Mouse (Mus musculus) liver, embryonic 13.5 days (tissue): ENCODE data around the gene Kctd5. TPM values are rescaled to one million over a fixed set of nuclear protein-coding genes. Genes with fewer than 3 reads are reported as not detected.

Experiments
- ATAC-seq: fragments of 200-750 bp; cut with Nextera tagmentation; 2 replicates; pipeline ENCODE4 v1.8.0; 2017; ENCODE audit warnings: low read depth, mild to moderate bottlenecking, moderate number of reproducible peaks, moderate library complexity
- DNase-seq: peaks from one replicate; pipeline ENCODE4 v3.0.0; 2022
- H3K27ac ChIP-seq: fragments of 300-500 bp; sonication (generic); 2 replicates; pipeline ENCODE4 v1.5.1; 2015; ENCODE audit warnings: moderate library complexity, mild to moderate bottlenecking, inconsistent platforms
- H3K27me3 ChIP-seq: fragments of 300-500 bp; sonication (generic); 2 replicates; pipeline ENCODE4 v1.6.1; 2015; ENCODE audit warnings: mild to moderate bottlenecking, inconsistent platforms
- H3K36me3 ChIP-seq: fragments of 300-500 bp; sonication (generic); 2 replicates; pipeline ENCODE4 v1.6.1; 2015; ENCODE audit warnings: mild to moderate bottlenecking, inconsistent platforms
- H3K4me1 ChIP-seq: fragments of 300-500 bp; sonication (generic); replicated peaks from 2 replicates; pipeline ENCODE4 v1.6.1; 2015; ENCODE audit warnings: inconsistent platforms
- H3K4me2 ChIP-seq: fragments of 300-500 bp; sonication (generic); 2 replicates; pipeline ENCODE4 v1.6.1; 2015; ENCODE audit warnings: inconsistent platforms, mild to moderate bottlenecking, moderate library complexity
- H3K4me3 ChIP-seq: fragments of 300-500 bp; sonication (generic); replicated peaks from 2 replicates; pipeline ENCODE4 v1.5.1; 2015; ENCODE audit warnings: mild to moderate bottlenecking, inconsistent platforms
- H3K9ac ChIP-seq: fragments of 300-500 bp; sonication (generic); 2 replicates; pipeline ENCODE4 v1.6.1; 2015; ENCODE audit warnings: mild to moderate bottlenecking, inconsistent platforms
- H3K9me3 ChIP-seq: fragments of 300-500 bp; sonication (generic); replicated peaks from 2 replicates; pipeline ENCODE4 v1.6.1; 2016; ENCODE audit warnings: inconsistent platforms
- WGBS: fragments of 180-500 bp; shearing (Covaris S2); methylation state at CpG from one replicate; pipeline ENCODE4 v1.1.7; 2015; ENCODE audit not compliant: insufficient replicate concordance; 5-methylcytosine and 5-hydroxymethylcytosine counted together
- polyA plus RNA-seq: library from polyadenylated mRNA; unstranded; fragments of >200 nt; fragmentation: Nextera tagmentation; extraction: Ambion mirVana; gene quantifications from 2 replicates; pipeline ENCODE4 v1.2.1, GENCODE M21; 2015

Kctd5 gene
- polyA plus RNA-seq, 1 experiment from 2014 or later = 17.4 TPM

GRCm38 (mm10) chr17:24068271-24068670, 5.0 kb downstream of the Kctd5 start:
- 84% methylated on average over 5 of the region's 5 CpGs for WGBS
- ATAC-seq = no peak
- peaks cover 4% of the 10 kb centered on the region; the same call in 1 of the 2 replicates for H3K36me3 ChIP-seq
- H3K4me1 ChIP-seq = peaks cover 25% of the 10 kb centered on the region
- no peak for DNase-seq
- H3K27me3 ChIP-seq = no peaks in the 10 kb centered on the region
- H3K9me3 ChIP-seq = no peaks in the 10 kb centered on the region
- no peak overlapping the region for H3K4me3 ChIP-seq
- H3K27ac ChIP-seq = no peak overlapping the region
- H3K4me2 ChIP-seq = no peak overlapping the region
- H3K9ac ChIP-seq = no peak overlapping the region

GRCm38 (mm10) chr17:24062459-24063155, 10.7 kb downstream of the Kctd5 start:
- DNase-seq = no peak
- Histone ChIP-seq H3K4me2 (no peak overlapping the region), H3K4me3 (no peak overlapping the region), H3K4me1 (peaks cover 3% of the 10 kb centered on the region; the same call in 1 of the 2 replicates), H3K36me3 (peaks cover 33% of the 10 kb centered on the region), H3K27ac (no peak overlapping the region), H3K9ac (no peak overlapping the region), H3K27me3 (no peaks in the 10 kb centered on the region), H3K9me3 (no peaks in the 10 kb centered on the region)
- 69% methylated on average over 4 of the region's 4 CpGs for WGBS
- no peak for ATAC-seq

DNA sequence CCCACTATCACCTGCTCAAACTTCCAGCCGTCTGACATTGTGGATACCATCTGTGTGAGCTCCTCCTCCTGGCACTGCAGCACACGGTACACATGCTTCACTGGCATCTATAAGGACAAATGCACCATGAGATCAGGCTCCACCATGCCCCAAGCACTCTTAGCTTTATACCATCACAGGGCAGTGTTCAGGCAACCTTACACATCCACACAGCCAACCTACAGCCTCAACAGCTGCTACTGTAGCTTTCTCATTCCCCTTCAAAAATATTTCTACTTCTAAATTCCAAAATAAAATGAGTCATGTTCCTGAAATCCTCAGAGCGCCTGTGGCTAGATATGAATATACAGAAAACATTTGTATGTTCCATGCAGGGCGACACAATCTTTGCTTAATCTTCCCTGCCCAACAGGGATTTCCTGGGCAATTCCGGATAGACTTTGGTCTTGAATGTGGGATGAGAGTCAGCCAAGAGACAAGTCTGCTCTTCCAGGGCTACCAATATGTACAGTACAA, 15.5 kb downstream of the Kctd5 start:
- ATAC-seq = no peak
- H3K27ac ChIP-seq = no peak overlapping the region
- 79% methylated on average over 5 of the region's 5 CpGs for WGBS
- no peaks in the 10 kb centered on the region for H3K27me3 ChIP-seq
- H3K9ac ChIP-seq = no peak overlapping the region
- no peak overlapping the region for H3K4me2 ChIP-seq
- DNase-seq = no peak
- H3K4me3 ChIP-seq = no peak overlapping the region
- no peaks in the 10 kb centered on the region; the same call in 1 of the 2 replicates for H3K4me1 ChIP-seq
- H3K9me3 ChIP-seq = no peaks in the 10 kb centered on the region
- peaks cover 78% of the 10 kb centered on the region for H3K36me3 ChIP-seq

- H3K9ac ChIP-seq = no peak overlapping the region
- no peak overlapping the region for H3K4me2 ChIP-seq
- H3K27ac ChIP-seq = no peak overlapping the region
- ATAC-seq (no peak), DNase-seq (no peak)
- WGBS = 80% methylated on average over 14 of the region's 14 CpGs
- H3K36me3 ChIP-seq = peaks cover 84% of the 10 kb centered on the region
- H3K4me1 ChIP-seq = no peaks in the 10 kb centered on the region; the same call in 1 of the 2 replicates
- no peaks in the 10 kb centered on the region for H3K9me3 ChIP-seq
- H3K4me3 ChIP-seq = no peak overlapping the region
- H3K27me3 ChIP-seq = no peaks in the 10 kb centered on the region
Observed at GRCm38 (mm10) chr17:24056636-24057625, 16.4 kb downstream of the Kctd5 start.

- Histone ChIP-seq H3K9ac (no peak overlapping the region), H3K4me1 (no peaks in the 10 kb centered on the region), H3K9me3 (no peaks in the 10 kb centered on the region), H3K36me3 (peaks cover 64% of the 10 kb centered on the region), H3K4me3 (no peak overlapping the region), H3K4me2 (no peak overlapping the region), H3K27ac (no peak overlapping the region), H3K27me3 (no peaks in the 10 kb centered on the region)
- WGBS = 86% methylated on average over 8 of the region's 8 CpGs
- no peak for DNase-seq
- no peak for ATAC-seq
Observed at GRCm38 (mm10) chr17:24049008-24049407, 24.3 kb downstream of the Kctd5 start.

DNA sequence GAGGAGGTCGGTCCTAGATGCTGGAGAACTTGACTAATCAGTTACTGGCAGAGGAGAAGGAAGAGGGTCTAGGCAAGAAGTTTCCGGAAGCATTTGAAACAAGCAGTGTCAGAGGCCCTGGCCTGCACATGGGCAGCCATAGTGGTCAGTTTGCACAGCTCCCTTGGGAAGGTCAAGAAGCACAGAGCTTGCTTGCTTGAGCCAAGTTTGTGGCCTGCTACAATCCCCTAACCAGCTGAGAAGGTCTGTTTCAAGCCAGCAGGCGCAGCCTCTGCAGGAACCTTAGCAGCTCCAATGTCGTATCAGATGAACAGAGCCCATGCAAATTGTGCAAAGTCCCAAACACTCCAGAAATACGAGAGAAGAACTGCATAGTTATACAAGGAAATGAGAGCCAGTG, 25.2 kb downstream of the Kctd5 start:
- Histone ChIP-seq H3K4me3 (no peak overlapping the region), H3K27ac (no peak overlapping the region), H3K27me3 (no peaks in the 10 kb centered on the region), H3K4me2 (no peak overlapping the region), H3K9ac (no peak overlapping the region), H3K9me3 (no peaks in the 10 kb centered on the region), H3K36me3 (peaks cover 54% of the 10 kb centered on the region), H3K4me1 (no peaks in the 10 kb centered on the region)
- DNase-seq (no peak), ATAC-seq (no peak)
- 71% methylated on average over 5 of the region's 5 CpGs for WGBS

DNA sequence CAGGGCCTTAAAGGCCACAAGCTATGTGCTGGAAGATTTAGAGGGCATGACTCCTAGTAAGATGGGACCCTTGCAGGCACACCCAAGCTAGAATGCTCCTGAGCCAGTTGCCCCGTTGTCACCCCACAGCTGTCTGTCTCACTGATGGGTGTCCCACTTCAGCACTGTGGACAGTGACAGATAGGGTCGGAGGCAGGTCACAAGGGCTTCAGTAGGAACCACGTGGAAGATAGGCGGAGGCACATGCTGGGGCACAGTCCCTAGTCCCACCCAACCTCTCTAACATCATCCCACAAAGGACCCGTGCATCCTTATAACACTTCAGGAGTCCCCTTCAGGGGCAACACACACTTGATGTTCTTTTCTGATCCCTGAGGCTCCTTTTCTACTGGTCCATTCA, 27.3 kb downstream of the Kctd5 start:
- no peak overlapping the region for H3K27ac ChIP-seq
- no peak overlapping the region for H3K4me3 ChIP-seq
- WGBS = 29% methylated on average over 5 of the region's 5 CpGs
- no peak overlapping the region for H3K4me2 ChIP-seq
- H3K9ac ChIP-seq = no peak overlapping the region
- H3K36me3 ChIP-seq = peaks cover 37% of the 10 kb centered on the region
- H3K27me3 ChIP-seq = no peaks in the 10 kb centered on the region
- H3K4me1 ChIP-seq = no peaks in the 10 kb centered on the region
- DNase-seq (no peak), ATAC-seq (no peak)
- H3K9me3 ChIP-seq = no peaks in the 10 kb centered on the region

DNA sequence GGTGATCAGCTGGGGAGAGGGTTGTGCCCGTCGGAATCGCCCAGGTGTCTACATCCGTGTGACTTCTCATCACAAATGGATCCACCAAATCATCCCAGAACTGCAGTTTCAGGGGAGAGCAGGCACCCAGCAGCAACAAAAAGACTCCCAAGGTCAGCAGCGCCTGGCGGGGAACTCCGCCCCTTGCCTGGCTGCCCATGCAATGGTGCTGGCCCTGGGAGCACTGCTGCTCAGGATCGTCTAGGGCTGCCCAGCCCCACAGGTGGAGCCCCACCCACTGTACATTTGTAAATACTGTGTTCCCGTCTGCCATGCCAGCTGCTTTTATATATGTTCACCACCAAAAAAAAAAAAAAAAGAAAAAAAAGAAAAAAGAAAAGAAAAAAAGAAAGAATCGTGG, 27.7 kb downstream of the Kctd5 start:
- Histone ChIP-seq H3K27ac (no peak overlapping the region), H3K27me3 (no peaks in the 10 kb centered on the region), H3K4me2 (no peak overlapping the region), H3K4me1 (no peaks in the 10 kb centered on the region), H3K9ac (no peak overlapping the region), H3K9me3 (no peaks in the 10 kb centered on the region), H3K36me3 (peaks cover 33% of the 10 kb centered on the region), H3K4me3 (no peak overlapping the region)
- no peak for ATAC-seq
- 55% methylated on average over 10 of the region's 10 CpGs for WGBS
- no peak for DNase-seq

GRCm38 (mm10) chr17:24044482-24044881, 28.8 kb downstream of the Kctd5 start:
- Histone ChIP-seq H3K4me1 (no peaks in the 10 kb centered on the region), H3K9ac (no peak overlapping the region), H3K4me3 (no peak overlapping the region), H3K27me3 (no peaks in the 10 kb centered on the region), H3K27ac (no peak overlapping the region), H3K4me2 (no peak overlapping the region), H3K36me3 (peaks cover 23% of the 10 kb centered on the region), H3K9me3 (no peaks in the 10 kb centered on the region)
- ATAC-seq = no peak
- WGBS = 56% methylated on average over 5 of the region's 5 CpGs
- DNase-seq = no peak

DNA sequence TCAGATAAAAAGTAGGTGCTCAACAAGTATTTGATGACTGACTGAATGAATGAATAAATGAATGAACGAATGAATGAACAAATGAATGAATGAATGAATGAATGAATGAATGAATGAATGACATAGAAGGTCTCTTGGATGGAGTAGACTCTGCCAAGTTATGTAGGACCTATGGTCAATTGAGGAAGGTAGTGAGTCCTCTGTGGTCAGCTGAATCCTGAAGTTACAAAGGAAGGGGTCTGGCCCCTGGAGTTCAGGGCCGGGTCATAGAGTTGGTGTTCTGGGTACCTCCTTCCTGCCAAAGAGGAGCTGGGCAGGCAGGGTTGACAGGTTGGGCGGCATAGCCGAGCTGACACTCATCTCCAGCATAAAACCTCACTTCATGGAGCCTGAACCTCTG, 35.4 kb downstream of the Kctd5 start, which contains the start of gene Prss27:
Prss27 (plus strand) TSS at position 301 of the 400 bp plus-strand sequence.
- no peak within 1 kb of the TSS for H3K4me3 ChIP-seq
- H3K4me2 ChIP-seq = no peak within 1 kb of the TSS
- no peaks in the 10 kb centered on the region for H3K36me3 ChIP-seq
- WGBS = 30% methylated on average over 4 of the region's 4 CpGs
- H3K27me3 ChIP-seq = no peaks in the 10 kb centered on the region
- DNase-seq (no peak), ATAC-seq (no peak)
- H3K9ac ChIP-seq = no peak within 1 kb of the TSS
- no peak within 1 kb of the TSS for H3K27ac ChIP-seq
- no peaks in the 10 kb centered on the region for H3K9me3 ChIP-seq
- H3K4me1 ChIP-seq = no peaks in the 10 kb centered on the region

GRCm38 (mm10) chr17:24037360-24037759, 35.9 kb downstream of the Kctd5 start:
- 31% methylated on average over 13 of the region's 13 CpGs for WGBS
- Histone ChIP-seq H3K27ac (no peak overlapping the region), H3K9ac (no peak overlapping the region), H3K4me3 (no peak overlapping the region), H3K27me3 (no peaks in the 10 kb centered on the region), H3K4me2 (no peak overlapping the region), H3K4me1 (no peaks in the 10 kb centered on the region), H3K9me3 (no peaks in the 10 kb centered on the region), H3K36me3 (no peaks in the 10 kb centered on the region)
- DNase-seq (no peak), ATAC-seq (no peak)
